Mouse (Mus musculus) heart, postnatal 10 days (tissue): ENCODE measurements at regions not wholly inside any gene's neighbourhood (a gene's known extent, or its start where the extent isn't known, plus 50 kb on each side); places are given as distances from the start of the nearest gene placed in this dataset.

Experiments
- DNase-seq, 2 experiments: peaks; one replicate each; pipeline ENCODE4 v3.0.0; 2021
- intact Hi-C: fragments of 180-260 bp; cut with DNase I; formaldehyde crosslinking; loops from one replicate; pipeline ENCODE4 v1.15.1; 2025

DNA sequence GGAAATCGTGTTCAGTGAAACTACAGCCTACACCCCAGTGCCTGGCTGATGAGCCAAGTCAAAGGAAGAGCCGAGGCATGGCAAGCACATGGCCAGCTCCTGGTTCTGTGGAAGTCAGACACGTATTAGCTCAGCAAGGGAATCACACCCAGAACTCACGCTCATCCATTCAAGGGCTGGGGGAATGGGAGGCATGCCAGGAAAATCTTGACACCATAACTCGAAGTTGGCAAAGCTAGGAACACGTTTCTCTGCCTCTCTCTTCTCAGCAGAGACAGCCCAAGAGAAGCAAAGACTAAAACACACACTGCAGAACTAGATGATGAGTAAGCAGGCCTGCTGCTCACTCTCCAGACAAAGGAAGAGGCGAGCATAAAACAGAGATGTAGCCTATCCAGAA is 53.5 kb upstream of the Ypel5 start:
- intact Hi-C loops: loop anchor here (5.0 kb wide), 3 partner anchors 815 to 1220 kb away; no protein-coding TSS in a partner anchor

DNA sequence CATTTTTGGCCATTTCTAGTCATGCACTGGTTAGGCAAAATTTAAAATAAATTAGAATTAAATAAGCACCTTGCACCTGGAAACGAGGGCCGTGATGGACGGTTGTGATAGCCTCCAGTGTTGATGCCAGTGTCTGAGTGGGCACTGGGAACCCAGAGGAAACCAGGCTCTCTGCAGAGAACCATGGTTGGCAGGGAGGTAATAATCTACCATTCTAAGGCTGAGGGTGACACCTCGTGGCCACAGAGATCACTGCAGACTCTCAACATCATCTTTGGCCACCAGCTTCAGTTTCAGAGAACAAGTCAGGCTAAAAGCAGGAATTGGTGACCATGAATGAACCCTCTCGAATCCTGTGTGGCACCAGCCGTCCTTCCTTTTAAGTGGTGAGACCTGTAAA is 54.5 kb upstream of the Ypel5 start:
- peak; percentile 68 to 81 for DNase-seq
- intact Hi-C loops: loop anchor here (1.0 to 5.0 kb wide), 4 partner anchors 175 to 1219 kb away; no protein-coding TSS in a partner anchor

More for the DNA sequence above, 53.5 kb upstream of the Ypel5 start:
- no peak for DNase-seq

DNA sequence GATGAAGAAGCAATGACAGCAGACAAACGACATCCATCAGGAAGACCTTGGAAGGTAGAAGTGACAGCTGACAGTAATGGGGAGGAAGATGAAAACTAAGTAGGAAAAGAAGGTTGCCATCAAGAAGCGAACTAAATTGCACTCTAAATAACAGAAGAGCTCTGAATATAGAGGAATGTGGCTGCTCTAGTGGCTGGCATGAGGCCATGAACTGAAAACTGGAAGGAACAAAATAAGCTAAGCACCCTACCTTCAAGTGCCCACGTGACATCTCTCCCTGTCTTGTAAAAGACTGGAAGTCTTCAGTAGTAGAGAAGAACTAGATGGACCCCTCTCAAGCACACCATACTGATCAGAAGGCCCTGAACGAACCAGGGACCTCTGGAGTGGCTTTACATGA is 68.0 kb upstream of the Ypel5 start:
- DNase-seq: no peak
- intact Hi-C loops: no loop called here

DNA sequence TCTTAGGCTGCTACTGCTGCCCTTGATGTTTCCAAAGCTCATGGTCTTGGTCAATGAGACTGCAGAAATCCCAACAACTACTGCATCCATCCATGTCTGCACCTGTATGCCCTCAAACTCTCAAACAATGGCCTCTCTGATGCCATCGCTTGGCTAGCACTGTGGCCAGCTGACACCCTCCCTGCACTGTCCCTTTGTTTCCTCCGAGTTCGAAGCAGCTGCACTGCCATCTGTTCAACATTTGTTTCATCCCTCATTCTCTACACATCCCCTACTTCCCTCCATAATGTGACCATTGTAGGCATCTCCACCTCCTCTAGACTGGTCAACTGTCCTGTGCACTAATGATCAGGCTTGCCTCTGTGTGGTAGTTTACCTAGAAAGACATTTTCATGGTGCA is 75.3 kb upstream of the Ypel5 start:
- no peak for DNase-seq
- intact Hi-C loops: no loop called here

DNA sequence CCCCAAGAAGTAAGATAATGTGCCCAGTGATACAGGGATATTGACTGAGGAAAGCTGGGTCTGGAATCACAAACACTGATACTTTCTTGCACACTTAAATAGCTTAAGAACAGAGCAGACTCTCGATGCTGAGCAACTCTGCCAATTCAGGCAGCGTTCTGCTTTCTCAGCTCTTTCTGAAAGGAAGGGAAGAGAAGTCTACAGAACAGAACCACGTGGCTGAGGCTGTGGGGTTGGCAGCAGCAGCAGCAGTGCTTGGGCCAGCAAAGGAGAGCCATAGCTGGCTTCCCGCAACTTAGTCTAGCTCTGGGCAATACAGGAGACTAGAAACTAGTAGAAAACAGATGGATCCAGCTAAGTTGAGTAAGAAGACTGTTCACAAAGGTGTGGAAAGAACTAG is 89.8 kb upstream of the Ypel5 start:
- intact Hi-C loops: no loop called here
- DNase-seq: no peak

DNA sequence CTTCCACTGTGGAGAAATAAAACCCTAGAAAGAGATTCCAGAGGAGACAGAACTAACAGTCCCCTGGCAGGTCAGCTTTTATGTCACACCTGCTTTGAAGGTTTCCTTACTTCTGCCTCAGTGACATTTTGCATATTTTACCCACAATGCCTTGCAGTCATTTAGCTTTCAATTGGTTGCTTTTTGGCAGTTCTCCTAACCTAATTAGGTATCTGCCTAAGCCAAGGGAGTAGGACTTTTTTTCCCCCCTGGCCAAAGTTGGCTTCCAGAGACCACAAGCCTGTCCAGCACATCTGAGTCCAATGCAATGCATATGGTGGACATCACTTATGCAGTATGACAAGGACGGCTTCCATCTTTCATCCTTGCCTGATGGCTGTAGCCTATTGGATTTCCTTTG is 103.2 kb upstream of the Ypel5 start:
- DNase-seq: no peak
- intact Hi-C loops: no loop called here

DNA sequence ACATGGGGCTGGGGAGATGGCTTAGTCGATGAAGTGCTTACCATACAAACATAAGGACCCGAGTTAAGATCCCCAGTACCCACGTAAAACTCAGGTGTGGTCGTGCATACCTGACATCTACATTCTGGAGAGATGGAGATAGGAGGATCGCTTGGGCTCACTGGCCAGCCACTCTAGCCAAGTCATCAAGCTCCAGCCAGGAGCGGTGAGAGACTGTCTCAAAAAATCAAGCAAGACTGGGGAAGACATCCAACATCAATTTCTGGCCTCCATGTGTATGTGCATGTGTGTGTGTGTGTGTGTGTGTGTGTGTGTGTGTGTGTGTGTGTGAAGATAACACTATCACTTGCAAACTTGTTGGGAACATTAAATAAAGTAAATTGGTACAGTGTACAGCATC is 104.6 kb upstream of the Ypel5 start:
- intact Hi-C loops: no loop called here
- DNase-seq: no peak

DNA sequence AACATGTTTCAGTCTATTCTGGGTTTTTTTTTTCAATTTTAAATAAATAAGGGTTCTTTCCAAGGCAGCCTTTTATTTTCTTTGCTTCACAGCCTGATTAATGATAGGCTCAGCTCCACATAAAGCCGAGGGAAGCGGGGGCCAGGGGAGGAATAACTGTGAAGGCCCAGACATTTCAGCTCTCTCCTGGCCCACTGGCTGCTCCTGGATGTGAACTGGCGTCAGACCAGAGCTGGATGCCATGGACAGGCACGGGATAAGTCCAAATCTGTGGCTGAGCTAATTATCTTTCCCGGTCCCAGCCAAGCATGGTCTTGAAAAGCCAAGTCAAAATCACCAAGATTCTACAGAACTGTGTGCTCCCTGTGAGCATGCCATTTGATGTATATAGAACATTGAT is 105.1 kb upstream of the Ypel5 start:
- intact Hi-C loops: no loop called here

DNA sequence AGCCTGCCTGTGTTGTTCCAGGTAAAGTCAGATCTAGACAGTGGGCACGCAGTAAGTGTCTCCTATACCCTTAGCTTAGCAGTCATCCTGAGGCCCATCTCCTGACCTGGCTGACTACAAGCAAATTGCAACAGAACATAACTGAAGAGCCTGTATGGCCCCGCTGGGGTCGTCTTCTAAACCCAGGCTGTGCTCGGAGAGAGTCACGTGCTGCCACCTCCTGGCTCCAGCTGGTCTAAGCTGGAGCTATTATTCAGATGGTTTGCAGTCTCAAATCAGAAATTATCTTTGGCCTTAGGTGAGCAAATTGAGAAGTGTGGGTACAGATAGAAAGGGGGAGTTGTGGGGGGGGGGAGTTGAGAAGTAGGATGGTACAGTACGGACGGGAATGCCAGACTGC is 115.5 kb upstream of the Ypel5 start:
- no peak for DNase-seq
- intact Hi-C loops: no loop called here

More for the DNA sequence above, 105.1 kb upstream of the Ypel5 start:
- peak in 1 of 2 experiments; percentile 2 for DNase-seq

DNA sequence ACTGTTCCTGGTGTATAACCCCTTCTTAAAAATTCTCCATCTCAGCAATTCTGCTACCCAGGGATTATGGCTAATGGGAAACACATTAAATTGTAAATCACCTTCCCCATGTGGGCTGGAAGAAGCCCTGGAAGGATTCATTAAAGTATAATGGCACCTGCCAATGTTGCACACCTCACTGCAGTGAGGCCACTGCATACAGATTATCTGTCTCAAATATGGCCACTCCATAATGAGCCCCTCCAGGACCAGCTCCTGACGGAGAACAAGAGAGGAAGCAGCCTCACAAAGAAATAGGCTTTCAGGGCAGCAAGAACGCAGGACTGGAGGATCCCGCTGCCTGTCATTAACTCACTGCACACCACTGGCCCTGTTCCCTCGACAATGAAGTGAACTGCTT is 115.2 kb upstream of the Alk start:
- no peak for DNase-seq
- intact Hi-C loops: no loop called here

DNA sequence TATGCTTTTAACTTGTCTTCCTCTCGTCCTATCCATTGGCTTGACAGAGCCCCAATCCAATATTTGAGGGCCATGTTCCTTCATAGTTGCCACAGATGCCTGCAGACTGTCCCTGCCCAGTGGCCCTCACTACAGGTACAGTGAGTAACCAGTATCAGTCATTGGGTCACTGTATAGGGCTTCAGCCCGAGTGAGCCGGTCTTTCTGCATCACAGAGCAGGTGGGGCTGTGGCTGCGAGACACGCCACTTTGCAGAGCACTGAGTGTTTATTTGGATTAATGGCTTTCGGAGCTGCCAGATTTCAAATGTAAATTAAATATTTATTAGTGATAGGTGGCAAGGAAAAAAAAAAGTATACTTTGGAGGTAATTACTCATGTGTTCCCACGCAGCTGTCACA is 87.2 kb upstream of the Alk start:
- DNase-seq: no peak
- intact Hi-C loops: no loop called here

DNA sequence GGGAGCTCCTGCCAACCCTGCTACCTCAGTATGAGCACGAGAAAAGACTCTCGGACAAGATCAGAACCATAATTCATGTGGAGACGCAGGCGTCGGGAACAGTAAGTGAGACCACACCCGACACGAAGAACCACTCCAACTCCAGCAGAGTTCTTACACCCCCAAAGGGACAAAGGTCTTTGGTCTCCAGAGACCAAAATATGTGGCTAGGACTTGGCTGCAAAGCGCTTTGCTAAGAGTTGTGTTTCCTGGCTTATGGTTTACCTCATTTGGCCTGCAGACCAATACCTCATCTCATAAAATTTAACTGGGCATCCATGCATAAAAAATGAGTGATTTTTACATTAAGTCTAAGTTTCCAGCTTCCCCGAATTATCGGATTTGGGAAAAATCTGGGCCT is 85.2 kb upstream of the Alk start:
- intact Hi-C loops: no loop called here
- no peak for DNase-seq

DNA sequence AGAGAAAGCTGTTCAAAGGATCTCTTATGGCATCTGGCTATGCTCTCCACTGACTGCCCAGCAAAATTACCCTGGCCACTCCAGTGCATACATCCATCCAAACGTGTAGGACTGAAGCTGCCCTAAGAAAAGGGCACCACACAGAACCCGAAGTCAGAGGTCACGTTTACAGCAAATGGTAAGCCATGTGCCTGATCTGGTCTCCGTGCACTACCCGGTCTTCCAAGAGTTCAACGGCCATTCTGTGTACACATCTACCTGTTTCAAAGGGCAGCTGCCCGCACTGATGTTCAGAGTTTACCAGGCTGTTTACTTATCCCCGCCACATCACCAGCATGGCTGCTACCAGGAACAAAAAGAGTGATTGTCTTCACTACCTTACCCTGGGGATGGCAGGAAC is 84.4 kb upstream of the Alk start:
- no peak for DNase-seq
- intact Hi-C loops: no loop called here

DNA sequence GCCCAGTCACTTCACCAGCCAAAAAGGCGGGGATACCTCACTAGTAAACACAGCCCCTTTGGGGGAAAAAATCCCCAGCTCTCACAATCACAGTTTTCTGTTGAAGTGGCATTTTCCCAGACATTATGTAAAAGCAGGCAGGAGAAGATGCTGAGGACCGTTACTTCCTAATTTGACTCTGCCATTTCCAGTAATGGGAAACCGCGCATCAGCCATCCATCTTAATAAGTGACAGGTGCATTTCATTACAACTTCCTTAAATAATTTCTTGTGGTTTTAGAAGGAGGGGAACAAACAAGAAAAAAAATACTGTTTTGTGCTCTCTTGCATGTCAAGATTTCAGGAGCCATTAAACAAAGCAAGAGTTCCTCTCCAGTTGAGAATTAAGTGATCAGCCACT is 70.2 kb upstream of the Alk start:
- intact Hi-C loops: no loop called here
- no peak for DNase-seq

DNA sequence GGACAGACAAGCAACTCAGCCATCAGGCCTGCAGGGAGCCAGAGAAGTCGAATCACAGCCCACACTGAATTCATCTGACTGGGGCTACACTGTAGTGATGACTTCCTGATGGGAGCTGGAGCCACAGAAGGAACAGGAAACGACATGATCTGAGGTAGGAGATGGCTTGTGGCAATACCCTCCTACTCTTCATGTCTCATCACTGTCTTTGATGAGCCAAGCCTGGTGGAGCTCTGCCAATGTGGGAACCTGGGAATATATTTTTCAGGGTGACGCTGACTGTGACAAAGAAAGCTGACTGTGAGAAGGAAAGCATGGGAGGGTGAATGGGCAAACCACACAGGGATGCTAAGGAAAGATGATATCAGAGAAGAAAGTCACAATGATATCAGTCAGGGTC is 67.6 kb upstream of the Alk start:
- DNase-seq: no peak
- intact Hi-C loops: no loop called here

DNA sequence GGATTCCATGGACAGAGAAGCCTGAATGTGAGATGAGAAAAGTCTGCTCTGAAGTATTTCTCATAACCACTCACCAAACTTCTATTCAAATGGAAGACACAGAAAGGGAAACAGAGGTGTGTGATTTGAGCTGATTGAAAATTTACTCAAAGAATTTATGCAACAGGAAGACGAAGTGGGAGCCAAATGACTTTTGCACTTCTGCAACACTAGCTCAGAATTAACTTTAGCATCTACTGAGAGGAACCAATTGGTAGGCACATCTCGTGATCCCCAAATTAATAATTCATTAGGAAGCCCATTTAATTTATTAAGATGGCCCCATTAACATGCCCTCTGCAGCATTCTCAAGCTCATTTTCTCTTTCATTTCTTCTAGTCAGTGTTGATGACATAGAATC is 62.5 kb upstream of the Alk start:
- intact Hi-C loops: no loop called here
- no peak for DNase-seq

DNA sequence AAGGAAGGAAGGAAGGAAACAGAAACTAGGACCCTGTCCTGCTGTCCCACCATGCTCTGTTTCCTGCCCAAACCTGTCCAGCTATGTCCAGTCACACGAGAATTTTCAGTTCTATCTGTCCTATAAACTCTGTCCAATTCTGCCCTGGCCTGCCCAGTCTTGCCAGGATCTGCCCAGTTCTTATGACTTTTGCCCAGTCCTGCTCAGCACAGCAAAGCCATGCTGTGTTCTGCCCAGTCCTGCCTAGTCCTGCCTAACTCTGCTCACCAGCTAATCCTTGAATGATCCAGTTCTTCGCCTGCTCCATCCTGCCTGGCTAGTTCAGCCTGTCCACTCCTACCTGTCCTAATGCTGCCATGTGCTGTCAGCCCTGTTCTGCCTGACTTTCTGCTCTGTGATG is 57.3 kb upstream of the Alk start:
- intact Hi-C loops: no loop called here
- no peak for DNase-seq

DNA sequence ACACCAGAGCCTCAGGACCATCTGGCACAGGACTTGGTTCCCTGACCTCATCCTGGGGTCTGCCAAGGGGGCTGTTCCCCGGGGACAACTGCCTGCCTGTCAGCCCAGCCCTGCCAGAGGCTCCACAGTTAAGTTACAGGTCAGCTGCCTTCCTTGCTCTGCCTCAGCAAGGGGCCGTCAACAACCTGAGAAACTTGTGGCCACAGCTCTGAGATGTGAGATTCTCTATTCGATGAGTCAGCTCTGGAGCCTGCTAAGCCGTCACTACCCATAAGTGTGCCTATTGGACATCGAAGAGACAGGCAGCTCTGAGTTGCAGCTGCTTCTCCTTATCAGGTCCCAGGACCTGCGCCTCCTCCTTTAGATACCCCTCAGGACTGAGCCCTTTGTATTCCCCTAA is 54.3 kb upstream of the Alk start:
- intact Hi-C loops: no loop called here
- DNase-seq: no peak

DNA sequence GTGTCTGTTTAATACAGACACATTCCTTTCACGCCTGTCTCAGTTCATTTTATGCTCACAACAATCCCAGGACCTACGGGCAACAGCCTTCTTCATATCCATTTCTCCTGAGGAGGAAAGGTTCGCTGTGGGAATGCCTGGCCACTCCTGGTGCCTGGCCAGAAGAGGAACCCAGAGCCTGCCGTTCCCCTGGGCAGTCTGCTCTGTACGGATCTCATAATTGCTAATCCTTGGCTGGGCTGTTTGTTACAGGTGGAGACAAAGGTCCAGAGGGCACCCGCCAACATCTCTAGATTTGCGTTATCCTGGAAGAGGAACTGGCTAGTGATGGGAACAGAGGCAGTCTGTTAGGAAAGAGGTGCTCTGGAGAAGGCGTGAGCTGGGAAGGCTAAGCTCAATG is 53.4 kb upstream of the Alk start:
- no peak for DNase-seq
- intact Hi-C loops: no loop called here
